1 mouse cellular context compared by ENCODE assay signal in the genomic region with DNA sequence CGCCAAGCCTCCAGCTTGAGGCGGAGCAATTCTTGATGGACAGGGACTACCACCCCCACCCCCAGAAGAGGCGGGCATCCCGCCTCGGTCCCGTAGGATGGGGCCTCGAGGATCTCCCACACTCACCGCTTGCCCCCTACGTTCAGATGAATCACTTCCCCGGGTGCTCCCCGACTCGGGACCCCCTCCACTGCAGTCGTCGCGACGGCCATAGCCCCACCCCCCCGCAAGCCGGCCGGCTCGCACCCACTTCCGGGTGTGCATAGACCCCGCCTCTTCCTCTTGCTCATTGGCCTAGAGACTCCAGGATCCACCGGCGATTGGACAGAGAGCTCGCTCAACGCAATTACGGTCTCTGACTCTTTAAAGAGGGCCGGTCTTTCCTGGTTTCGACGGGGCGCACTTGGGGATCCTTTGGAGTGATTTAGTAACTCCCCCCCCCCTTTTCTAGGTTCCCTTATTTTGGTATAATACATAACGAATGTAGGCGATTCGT.
TF ChIP-seq lines count a peak whose summit lies in the region.

A gene (minus strand): TSS at position 275 of the 496 bp plus-strand sequence.

TF ChIP-seq in C2C12, 6 proteins besides CTCF, POLR2A, EP300 and RAD21:
- TF ChIP-seq MAX (IDR thresholded peaks at IDR 0.05) (no peak), CEBPB (IDR thresholded peaks at IDR 0.05; ENCODE audit: low read depth) (no peak)
